Mouse (Mus musculus): ENCODE measurements around the gene Ccr8.

The Ccr8 gene

GRCm38 (mm10) chr9:120091696-120092238, at the start of gene Ccr8:
Gene Ccr8 (plus strand): TSS chr9:120092114.
- no peak for TF ChIP-seq GATA4 (IDR thresholded peaks at IDR 0.05; ENCODE audit: insufficient replicate concordance, low read length)

DNA sequence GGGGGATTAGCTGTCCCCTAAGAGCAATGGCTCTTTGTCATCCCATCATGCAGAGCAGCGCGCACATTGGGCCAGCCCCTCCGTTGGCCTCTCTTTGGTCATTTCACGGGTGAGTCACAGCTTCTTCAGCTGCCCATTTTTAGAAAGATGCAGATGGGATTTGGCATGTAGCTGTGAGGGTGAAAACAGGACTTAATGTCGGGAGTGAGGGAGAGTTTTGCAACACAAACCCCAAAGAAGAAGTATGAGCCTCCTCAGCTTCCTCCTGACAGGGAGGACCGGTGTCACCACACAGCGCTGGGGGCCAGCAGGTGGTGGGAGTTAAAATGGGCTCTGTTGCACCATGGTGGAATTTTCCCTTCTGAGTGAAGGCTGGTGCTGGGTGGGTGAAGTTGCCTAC, 48.8 kb upstream of the Ccr8 start:
- no peak for TF ChIP-seq GATA4 (IDR thresholded peaks at IDR 0.05; ENCODE audit: insufficient replicate concordance, low read length)

DNA sequence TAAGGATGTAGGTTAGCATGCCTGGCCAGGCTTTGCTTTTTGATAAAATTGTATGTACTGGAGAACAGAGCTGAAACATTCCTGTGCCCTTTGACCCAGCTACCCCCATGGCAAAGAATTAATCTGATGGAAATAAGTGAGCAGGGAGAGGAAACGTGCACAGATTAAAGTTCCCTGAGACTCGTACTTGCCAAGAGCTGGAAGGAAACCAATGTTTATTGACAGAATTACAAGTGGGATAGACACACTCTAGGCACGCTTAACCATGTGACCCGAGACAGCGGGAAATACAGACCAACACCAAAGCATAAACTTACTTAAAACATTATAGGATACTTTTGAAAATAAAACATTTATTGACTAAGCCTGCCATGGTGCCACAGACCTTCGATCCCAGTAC, 43.4 kb upstream of the Ccr8 start:
- TF ChIP-seq GATA4 (IDR thresholded peaks at IDR 0.05; ENCODE audit: insufficient replicate concordance, low read length) = peak; percentile 53; the same call in 1 of the 2 replicates

DNA sequence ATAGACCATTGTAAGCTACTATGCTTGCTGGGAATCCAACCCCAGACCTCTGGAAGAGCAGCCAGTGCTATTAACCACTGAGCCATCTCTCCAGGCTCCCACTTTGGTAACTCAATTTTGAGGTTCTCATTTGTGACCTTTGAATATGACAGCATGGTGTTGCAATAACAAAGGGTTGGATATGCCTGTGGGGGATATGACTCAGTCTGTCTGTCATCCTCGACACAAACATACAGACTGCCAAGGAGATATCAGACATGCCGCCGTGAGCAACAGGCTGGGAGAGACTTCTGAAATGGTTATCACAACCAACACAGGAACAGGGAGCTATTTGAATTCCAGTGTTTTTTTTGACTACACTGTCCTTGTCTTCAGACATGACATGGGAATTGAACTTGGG, 42.5 kb upstream of the Ccr8 start:
- TF ChIP-seq GATA4 (IDR thresholded peaks at IDR 0.05; ENCODE audit: insufficient replicate concordance, low read length) = no peak

- TF ChIP-seq GATA4 (IDR thresholded peaks at IDR 0.05; ENCODE audit: insufficient replicate concordance, low read length) = no peak
Measured at GRCm38 (mm10) chr9:120054545-120055277, 37.2 kb upstream of the Ccr8 start.

- TF ChIP-seq GATA4 (IDR thresholded peaks at IDR 0.05; ENCODE audit: insufficient replicate concordance, low read length) = no peak
Measured at GRCm38 (mm10) chr9:120056201-120056600, 35.7 kb upstream of the Ccr8 start.

GRCm38 (mm10) chr9:120058730-120059129, 33.2 kb upstream of the Ccr8 start:
- no peak for TF ChIP-seq GATA4 (IDR thresholded peaks at IDR 0.05; ENCODE audit: insufficient replicate concordance, low read length)

- TF ChIP-seq GATA4 (IDR thresholded peaks at IDR 0.05; ENCODE audit: insufficient replicate concordance, low read length) = no peak
Measured at GRCm38 (mm10) chr9:120064317-120064716, 27.6 kb upstream of the Ccr8 start.

DNA sequence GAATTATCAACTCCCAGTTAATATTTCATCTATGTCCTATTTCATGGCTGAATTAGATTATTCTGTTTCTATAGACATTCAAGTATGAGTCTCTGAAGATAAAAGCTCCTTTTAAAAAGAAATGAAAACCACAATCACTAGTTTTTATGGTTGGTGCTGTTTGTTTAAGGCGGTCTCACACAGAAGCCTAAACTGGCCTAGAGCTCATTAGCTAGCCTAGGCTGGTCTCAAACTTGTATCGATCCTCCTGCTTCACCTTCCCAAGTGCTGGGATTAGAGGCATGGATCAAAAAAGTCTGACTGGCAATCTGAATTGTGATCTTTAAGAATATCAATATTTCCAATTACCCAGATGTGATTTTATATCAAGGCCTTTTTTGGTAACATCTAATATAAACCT, 24.3 kb upstream of the Ccr8 start:
- no peak for TF ChIP-seq GATA4 (IDR thresholded peaks at IDR 0.05; ENCODE audit: insufficient replicate concordance, low read length)

DNA sequence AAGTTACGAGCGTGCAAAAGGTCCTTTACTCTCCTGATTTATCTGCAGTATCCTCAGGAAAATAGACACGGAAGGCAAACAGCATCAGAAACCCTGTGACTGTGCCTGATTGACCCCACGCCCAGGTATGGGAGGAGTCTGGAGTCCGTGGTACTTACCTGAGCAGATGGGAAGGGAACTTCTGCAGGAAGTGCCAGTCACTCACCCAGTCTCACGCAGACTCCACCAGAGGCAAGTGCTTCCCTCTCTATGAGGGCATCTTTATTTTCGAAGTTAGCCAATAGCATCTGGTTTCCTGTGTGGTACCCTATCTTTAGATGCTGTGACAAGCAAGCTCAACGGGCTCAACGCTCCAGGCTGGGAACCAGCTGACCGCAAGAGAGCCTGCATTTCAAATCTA, 23.9 kb upstream of the Ccr8 start:
- TF ChIP-seq GATA4 (IDR thresholded peaks at IDR 0.05; ENCODE audit: insufficient replicate concordance, low read length) = no peak

DNA sequence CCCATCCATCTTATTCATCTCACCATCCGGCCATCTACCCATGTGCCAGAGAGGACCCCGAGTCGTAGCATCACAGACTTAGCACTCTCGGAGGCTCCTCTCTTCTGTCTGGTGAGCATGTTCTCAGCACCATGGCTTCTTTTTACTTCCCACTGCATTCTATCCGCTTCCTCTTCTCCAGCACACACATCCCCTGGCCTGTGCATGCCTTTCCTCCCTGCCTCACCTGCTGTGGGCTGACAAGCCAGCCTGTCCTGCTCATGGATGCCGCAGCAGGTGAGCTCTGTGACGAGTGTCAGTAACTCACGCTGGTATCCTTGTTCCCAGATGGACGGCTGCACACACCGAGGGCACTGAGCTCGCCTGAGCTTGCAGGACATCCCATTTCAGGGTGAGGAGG, 22.1 kb upstream of the Ccr8 start, which contains the start of gene Cx3cr1:
Gene Cx3cr1 (minus strand): TSS at position 101 of the 400 bp plus-strand sequence.
- no peak for TF ChIP-seq GATA4 (IDR thresholded peaks at IDR 0.05; ENCODE audit: insufficient replicate concordance, low read length)

DNA sequence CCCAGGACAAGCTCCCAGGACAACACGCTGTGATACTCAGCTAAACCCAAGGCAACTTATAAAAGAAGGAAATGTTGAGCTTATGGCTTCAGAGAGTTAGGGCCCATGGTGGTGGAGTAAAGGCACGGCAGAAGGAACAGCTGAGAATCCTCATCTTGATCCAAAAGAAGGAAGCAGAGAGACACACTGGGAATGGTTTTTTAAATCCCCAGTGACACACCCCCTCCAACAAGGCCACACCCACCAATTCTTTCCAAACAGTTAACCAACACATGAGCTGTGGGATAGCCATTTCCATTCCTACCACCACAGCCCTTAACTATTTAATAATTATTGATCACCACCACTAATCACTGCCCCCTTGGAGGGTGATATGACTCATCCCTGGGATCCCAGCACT, 20.7 kb upstream of the Ccr8 start:
- TF ChIP-seq GATA4 (IDR thresholded peaks at IDR 0.05; ENCODE audit: insufficient replicate concordance, low read length) = no peak

DNA sequence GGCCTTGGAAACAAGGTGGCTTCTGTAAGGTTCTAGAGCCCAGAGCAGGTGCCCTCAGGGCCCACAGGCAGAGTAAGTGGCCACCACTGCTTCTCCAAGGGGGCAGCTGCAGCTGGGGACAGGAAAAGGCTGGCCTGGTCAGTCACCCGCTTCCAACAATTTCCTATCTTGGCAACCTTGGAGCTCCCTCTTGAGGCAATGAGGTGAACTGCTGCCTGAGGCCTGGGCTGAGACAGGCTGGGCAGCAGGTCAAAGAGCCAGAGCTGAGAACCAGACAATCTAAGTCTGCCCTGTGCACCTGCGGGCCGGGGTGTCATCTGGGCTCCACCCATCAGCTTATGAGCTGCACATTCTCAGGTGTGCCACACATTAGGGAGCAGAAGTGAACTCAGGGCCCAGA, 18.7 kb upstream of the Ccr8 start:
- TF ChIP-seq GATA4 (IDR thresholded peaks at IDR 0.05; ENCODE audit: insufficient replicate concordance, low read length) = no peak; the same call in 1 of the 2 replicates

- TF ChIP-seq GATA4 (IDR thresholded peaks at IDR 0.05; ENCODE audit: insufficient replicate concordance, low read length) = no peak
Measured at GRCm38 (mm10) chr9:120074516-120074915, 17.4 kb upstream of the Ccr8 start.

DNA sequence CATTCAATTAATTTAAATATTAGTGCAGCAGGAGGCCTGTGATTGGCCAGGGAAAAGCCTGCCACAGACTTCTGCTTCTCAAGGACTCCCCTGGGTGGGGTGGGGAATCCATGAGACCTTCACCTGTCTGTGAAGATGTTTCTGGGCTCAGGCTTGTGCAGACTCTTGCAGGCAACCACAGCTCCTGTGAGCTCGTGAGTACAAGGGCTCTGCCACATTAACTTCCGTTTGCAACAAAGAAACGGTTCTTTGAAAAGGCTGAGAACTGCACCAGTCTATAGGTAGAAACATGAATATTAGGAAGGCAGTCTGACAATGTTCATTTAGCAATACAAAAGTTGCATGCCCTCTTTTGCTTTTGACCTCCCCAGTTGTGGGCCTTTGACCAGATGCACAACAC, 13.7 kb upstream of the Ccr8 start:
- no peak for TF ChIP-seq GATA4 (IDR thresholded peaks at IDR 0.05; ENCODE audit: insufficient replicate concordance, low read length)

GRCm38 (mm10) chr9:120079901-120080300, 12.0 kb upstream of the Ccr8 start:
- TF ChIP-seq GATA4 (IDR thresholded peaks at IDR 0.05; ENCODE audit: insufficient replicate concordance, low read length) = no peak
